Mouse (Mus musculus) spleen, embryonic (tissue): ENCODE results near the gene Slc38a9.

Experiments
- CTCF ChIA-PET: fragments of 350-600 bp; sonication (Branson Sonifier 250); formaldehyde crosslinking; loops from one replicate; lab custom pipeline; 2022; lab: Charles Lee

The Slc38a9 gene

GRCm38 (mm10) chr13:112744061-112744849 is 83.7 kb downstream of the Slc38a9 start:
- CTCF ChIA-PET = no interaction called here

DNA sequence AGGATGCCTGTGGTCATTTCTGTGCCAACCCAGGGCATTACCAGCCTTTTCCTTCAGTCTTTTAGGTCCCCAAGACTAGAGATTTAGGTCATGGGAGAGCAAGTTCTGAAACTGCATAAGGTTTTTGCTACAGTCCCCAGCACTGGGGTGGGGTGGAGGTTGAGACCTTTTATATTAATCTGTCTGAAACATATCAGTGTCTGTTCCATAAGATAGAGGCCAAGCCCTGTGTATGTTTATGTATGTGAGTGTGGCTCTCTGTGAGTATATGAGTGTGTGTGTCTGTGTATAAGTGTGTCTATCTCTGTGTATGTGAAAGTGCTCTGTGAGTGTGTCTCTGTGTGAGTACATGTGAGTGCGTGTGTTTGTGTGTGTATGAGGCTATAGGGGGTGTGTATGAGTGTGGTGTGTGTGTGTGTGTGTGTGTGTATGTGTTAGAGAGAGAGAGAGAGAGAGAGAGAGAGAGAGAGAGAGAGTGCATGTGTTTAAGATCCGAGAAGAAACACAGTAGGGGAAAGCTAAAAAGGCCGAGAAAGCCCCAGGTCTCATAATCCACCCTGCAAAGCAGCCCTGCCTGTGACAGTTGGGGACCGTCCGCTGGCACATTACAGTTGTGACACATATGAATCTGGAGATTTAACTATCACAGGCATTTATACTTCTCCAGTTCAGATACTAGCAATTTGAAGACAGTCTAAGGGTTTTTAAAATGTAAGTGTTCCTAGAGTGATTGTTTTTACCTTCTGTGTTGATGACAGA is 85.6 kb downstream of the Slc38a9 start:
- CTCF ChIA-PET = no interaction called here

GRCm38 (mm10) chr13:112746695-112747055 is 86.1 kb downstream of the Slc38a9 start:
- CTCF ChIA-PET = no interaction called here

GRCm38 (mm10) chr13:112747808-112748430 is 87.4 kb downstream of the Slc38a9 start:
- CTCF ChIA-PET = no interaction called here

DNA sequence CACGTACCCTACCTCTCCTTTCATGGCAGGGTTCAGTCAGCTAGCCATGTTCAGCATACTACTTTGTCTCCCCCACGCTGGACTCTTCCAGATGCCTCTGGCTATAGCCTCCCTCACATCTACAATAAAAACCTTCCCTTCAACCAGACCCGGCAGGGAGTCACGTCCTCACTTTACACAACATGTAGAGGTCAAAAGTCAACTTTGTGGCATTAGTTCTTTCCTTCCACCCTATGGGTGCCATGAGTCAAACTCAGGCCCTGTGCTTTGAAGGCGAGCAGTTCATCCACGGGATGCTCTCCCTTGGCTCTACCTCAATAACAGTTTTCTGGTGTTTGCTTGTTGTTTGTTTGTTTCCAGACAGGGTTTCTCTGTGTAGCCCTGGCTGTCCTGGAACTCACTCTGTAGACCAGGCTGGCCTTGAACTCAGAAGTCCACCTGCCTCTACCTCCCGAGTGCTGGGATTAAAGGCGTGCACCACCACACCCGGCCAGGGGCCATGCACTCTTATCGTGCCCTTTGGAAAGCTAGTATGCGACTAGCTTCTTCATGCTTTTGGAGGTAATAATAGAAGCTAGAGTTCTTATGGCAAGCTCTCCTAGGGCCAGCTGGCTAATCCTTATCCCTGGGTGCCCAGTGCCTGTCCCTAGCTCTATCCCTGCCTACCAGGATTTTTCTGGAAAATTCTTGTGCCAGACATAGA is 88.4 kb downstream of the Slc38a9 start:
- CTCF ChIA-PET = interaction anchor here (0.7 kb wide), 1 partner anchor 285 kb away, joined by 3 read pairs; no protein-coding TSS in a partner anchor

- CTCF ChIA-PET = no interaction called here
These were observed 89.3 kb downstream of the Slc38a9 start for GRCm38 (mm10) chr13:112749881-112750280.

GRCm38 (mm10) chr13:112751454-112752308 is 91.1 kb downstream of the Slc38a9 start:
- CTCF ChIA-PET = interaction anchor here (0.6 kb wide), 1 partner anchor 19 kb away, joined by 3 read pairs; no protein-coding TSS in a partner anchor

GRCm38 (mm10) chr13:112752309-112752975 is 91.9 kb downstream of the Slc38a9 start:
- CTCF ChIA-PET = no interaction called here

DNA sequence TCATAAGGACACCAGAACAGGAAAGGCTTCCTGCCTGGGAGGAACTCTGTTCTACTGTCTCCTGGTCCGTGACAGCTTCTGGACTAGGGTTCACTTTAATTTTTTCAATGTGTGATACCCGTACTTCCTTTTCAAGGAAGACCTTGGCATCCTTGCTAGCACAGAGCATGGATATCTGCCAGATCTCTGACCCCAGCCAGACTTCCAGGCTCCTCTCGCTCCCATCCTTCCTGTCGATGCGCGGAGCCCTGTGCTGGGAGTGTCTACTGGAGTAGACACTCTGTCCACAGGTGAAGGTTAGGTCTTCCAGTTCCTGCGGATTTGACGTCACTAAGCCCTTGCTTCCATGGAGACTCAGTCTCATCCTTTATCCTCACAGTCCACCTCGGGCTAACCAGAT is 93.0 kb downstream of the Slc38a9 start:
- CTCF ChIA-PET = no interaction called here

DNA sequence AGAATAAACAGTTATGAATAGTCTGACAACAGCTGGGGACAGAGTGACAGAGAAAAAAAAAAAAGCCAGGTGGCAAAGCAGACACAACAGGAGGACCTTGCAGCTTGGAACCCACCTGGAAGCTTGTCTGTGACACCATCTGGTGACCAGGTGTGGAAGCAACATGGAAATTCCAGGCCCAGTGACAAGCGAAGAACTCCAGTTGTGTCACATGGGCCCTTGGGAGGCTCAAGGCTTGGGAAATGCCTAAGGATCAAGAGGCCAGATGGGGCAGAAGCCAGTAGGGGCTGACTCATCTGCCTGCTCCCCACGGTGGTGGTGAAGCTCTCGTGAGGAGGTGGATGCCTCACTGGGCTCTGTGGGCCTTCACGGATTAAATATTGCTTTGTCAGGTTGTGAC is 94.3 kb downstream of the Slc38a9 start:
- CTCF ChIA-PET = no interaction called here

DNA sequence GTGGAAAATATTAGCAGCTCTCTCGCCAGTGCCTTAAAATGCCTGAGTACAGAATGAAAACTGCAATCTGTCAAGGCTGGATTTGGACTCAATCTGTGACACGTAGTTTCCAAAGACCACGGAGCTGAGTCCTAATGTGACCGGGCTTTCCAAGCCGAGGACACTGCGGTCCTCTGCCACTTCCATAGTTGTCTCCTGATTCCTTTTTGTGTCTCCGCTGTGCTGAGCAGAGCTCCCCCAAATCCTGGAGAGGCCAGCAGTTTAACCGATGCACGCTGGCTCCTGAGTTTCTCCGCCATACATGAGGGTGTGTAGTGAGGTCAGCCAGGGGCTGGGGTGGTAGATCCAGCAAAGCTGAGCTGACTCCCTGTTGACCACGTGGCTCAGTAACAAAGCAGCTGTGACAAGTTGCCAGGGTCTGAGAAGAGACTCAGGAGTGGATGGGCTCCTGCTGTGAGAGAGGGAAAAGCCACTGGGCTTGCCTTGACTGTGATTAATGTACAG is 95.0 kb downstream of the Slc38a9 start:
- CTCF ChIA-PET = no interaction called here

DNA sequence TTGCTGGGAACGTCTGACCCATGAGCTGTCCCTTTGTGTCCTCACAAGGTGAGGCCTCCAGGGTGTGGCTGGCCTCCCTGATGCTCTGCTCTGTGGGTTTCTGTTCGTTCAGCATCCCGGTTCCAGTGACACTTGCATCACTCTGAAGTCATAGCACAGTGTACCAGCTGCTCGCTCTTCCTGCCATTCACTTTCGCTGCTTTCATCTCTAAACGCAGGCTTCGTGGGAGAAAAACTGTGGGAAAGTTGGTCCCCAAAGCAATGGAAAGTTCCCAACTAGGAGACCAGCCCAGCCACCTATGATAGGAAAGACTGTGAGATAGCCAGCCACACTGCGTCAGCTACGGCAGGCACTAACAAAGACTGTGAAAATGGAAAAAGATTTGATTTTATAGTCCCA is 96.8 kb downstream of the Slc38a9 start:
- CTCF ChIA-PET = no interaction called here

GRCm38 (mm10) chr13:112758546-112759090 is 98.1 kb downstream of the Slc38a9 start:
- CTCF ChIA-PET = no interaction called here

- CTCF ChIA-PET = no interaction called here
These were observed 98.8 kb downstream of the Slc38a9 start for GRCm38 (mm10) chr13:112759364-112759763.

DNA sequence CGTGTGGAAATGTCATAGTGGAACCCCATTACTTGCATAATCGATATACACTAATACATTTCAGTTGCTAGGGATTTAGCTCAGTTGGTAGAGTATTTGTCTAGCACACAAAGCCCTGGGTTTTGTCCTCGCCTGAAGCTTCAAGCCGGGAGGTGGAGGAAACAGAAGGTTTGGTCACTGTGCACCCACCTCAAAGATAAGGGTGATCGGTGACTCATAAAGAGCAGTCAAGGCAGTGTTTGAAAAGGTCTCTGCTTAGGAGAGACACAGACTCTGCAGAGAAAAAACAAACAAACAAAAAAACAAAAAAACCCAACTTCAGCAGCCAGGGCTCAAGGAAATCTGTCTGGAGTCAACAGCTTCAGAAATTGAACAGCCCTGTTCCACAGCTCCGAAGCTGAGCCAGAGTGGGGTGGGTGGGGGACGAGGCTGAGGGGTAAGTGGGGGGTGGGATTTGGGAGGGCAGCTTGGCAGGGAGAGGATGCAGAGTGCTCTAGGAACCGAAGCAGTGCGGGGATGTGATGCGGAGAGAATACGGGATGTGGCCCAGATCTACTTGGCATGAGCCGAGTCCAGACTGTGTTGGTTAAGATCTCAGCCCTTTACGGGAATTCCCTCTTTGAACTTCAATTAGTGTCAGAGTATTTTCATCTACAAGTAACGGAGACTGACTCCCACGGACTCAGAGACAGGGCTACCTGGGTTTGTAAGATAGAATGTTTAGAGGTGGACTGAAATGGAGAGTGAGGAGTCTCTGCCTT is 99.4 kb downstream of the Slc38a9 start:
- CTCF ChIA-PET = no interaction called here

GRCm38 (mm10) chr13:112760538-112760881 is 100.0 kb downstream of the Slc38a9 start:
- CTCF ChIA-PET = no interaction called here

DNA sequence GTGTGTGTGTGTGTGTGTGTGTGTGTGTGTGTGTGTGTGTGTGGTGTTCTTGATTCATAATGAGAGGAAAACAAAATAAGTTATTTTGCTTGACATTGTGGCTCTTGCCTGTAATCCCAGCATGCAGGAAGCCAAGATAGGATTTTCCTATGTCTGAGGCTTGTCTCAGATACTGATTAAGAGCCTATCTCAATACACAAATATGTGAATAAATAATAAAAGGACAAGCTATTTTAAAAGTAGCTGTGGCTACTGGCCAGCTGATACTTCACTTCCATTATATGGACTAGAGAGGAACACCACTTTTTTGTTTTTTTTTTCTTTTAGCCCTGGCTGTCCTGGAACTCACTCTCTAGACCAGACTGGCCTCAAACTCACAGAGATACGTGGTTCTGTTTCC is 101.2 kb downstream of the Slc38a9 start:
- CTCF ChIA-PET = no interaction called here

- CTCF ChIA-PET = interaction anchor here (0.5 to 0.7 kb wide), 2 partner anchors 41 to 493 kb away, joined by 4 to 7 read pairs; no protein-coding TSS in a partner anchor
These were observed 102.0 kb downstream of the Slc38a9 start for GRCm38 (mm10) chr13:112762548-112762947.

DNA sequence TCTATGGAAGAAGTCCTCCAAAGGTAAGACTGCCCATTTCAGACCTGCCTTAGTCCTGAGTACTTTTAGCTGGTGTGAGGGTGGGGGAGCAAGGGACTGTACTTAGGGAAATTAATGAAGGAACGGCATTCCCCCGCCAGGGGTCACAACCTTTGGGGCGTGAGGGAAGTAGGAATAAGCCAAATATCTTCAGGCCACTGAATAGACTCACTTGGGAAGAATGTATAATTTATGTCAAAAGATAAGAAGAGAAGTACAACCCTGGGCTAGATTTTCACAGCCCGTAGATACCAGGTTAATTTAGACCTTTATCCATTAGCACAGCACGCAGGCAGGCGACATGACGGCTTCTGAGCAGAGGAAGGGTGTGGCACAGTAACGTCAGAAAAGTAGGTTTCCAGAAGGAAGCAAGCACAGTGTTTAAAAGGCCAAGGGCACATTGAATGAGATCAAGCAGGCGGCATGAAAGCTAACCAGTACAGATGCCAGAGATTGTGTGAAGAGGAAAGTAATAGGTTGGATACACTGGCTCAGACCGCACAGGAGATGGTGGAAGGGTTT is 103.1 kb downstream of the Slc38a9 start:
- CTCF ChIA-PET = no interaction called here
